Mouse (Mus musculus): ENCODE measurements around the gene Gpr87.

GRCm38 (mm10) chr3:59217211-59217610 is 22.3 kb upstream of the Gpr87 start:
- no peak for TF ChIP-seq POLR2A (IDR thresholded peaks at IDR 0.05; ENCODE audit: extremely low read depth, insufficient read depth, low read length)
- no peak for TF ChIP-seq CTCF (IDR thresholded peaks at IDR 0.05; ENCODE audit: extremely low read depth, insufficient read depth, low read length)

All from cortical plate, adult 2 months (tissue).